25 mouse cellular contexts compared by ENCODE assay signal in genomic region chr17:43332686-43333085, GRCm38 (mm10). TPM values are rescaled to one million over a fixed set of nuclear protein-coding genes. Genes with fewer than 3 reads are reported as not detected.
A peak's percentile ranks its signal among the peaks of the same experiment; 100 is the strongest.
DNase-seq lines count a peak whose midpoint lies in the region; ATAC-seq lines count a peak whose summit lies in the region.
"Had no signal": no experiment of that assay in that cellular context is flagged by ENCODE, and none has a peak within 500 bp of the region (broad histone marks: within the 10 kb centered on the region; RNA-seq: fewer than 3 reads in every experiment).

No protein-coding gene starts in this region.

- 58% methylated on average over 5 of the region's 5 CpGs for WGBS in heart, embryonic 10.5 days
- 50% methylated on average over 5 of the region's 5 CpGs for WGBS in midbrain, embryonic 12.5 days
- 41% methylated on average over 5 of the region's 5 CpGs for WGBS in midbrain, embryonic 16.5 days

- H3K4me1 ChIP-seq in heart, embryonic 10.5 days, result peaks cover 22% of the 10 kb centered on the region
- H3K4me1 ChIP-seq in midbrain, embryonic 12.5 days, result no peaks in the 10 kb centered on the region
- no peaks in the 10 kb centered on the region for H3K4me1 ChIP-seq in midbrain, embryonic 16.5 days (ENCODE audit: control insufficient read depth, insufficient read depth, low read length)
- H3K4me1 ChIP-seq: hindbrain, embryonic 15.5 days; midbrain, embryonic 15.5 days had no signal

- peak overlapping the region; percentile 52; the same call in 1 of the 2 replicates for H3K27ac ChIP-seq in heart, embryonic 10.5 days
- no peak overlapping the region for H3K27ac ChIP-seq in midbrain, embryonic 12.5 days (replicated peaks)
- no peak overlapping the region for H3K27ac ChIP-seq in midbrain, embryonic 16.5 days (ENCODE audit: low read length)
- H3K27ac ChIP-seq: embryonic facial prominence, embryonic 12.5 days; heart, embryonic 15.5 days; hindbrain, embryonic 15.5 days; limb, embryonic 12.5 days; liver, embryonic 13.5 days; midbrain, embryonic 15.5 days; stomach, embryonic 15.5 days had no signal

- no peak for DNase-seq in heart, embryonic 10.5 days (ENCODE audit: low spot score)
- DNase-seq in heart, adult 11 months, result no peak
- DNase-seq in lung, postnatal 10 days, result peak; percentile 30
- no peak for DNase-seq in spleen, adult 18-20 months
- DNase-seq in thymus, postnatal 14 days, result no peak
- DNase-seq: adrenal gland, postnatal 25 days; cerebellum, adult 9-10 months; forebrain, postnatal 0 days; gastrocnemius, postnatal 25 days; heart, postnatal 36 days; kidney, adult 8-10 months; kidney, postnatal 10 days; liver, embryonic 13.5 days; right cerebral cortex, adult 18-20 months; right cerebral cortex, postnatal 4 days; thymus, postnatal 36 days had no signal

- H3K9ac ChIP-seq in midbrain, embryonic 12.5 days (replicated peaks), result no peak overlapping the region
- H3K9ac ChIP-seq in midbrain, embryonic 16.5 days (ENCODE audit: low read depth, low read length), result no peak overlapping the region
- H3K9ac ChIP-seq: embryonic facial prominence, embryonic 12.5 days; forebrain, postnatal 0 days; heart, embryonic 15.5 days; hindbrain, embryonic 15.5 days; limb, embryonic 12.5 days; liver, embryonic 13.5 days; midbrain, embryonic 15.5 days; stomach, embryonic 15.5 days had no signal

- 0 out of 2 replicates have a peak, but pooled peaks have one; percentile 32 for ATAC-seq in midbrain, embryonic 12.5 days (ENCODE audit: low FRiP score, low read depth)
- ATAC-seq in midbrain, embryonic 16.5 days, result no peak
- ATAC-seq: forebrain, postnatal 0 days; midbrain, embryonic 15.5 days had no signal

- H3K4me2 ChIP-seq in midbrain, embryonic 12.5 days (replicated peaks), result no peak overlapping the region
- H3K4me2 ChIP-seq in midbrain, embryonic 16.5 days (ENCODE audit: low read length), result no peak overlapping the region
- H3K4me2 ChIP-seq: embryonic facial prominence, embryonic 12.5 days; heart, embryonic 15.5 days; hindbrain, embryonic 15.5 days; limb, embryonic 12.5 days; liver, embryonic 13.5 days; midbrain, embryonic 15.5 days; stomach, embryonic 15.5 days had no signal

- no peaks in the 10 kb centered on the region for H3K9me3 ChIP-seq in heart, embryonic 10.5 days
- H3K9me3 ChIP-seq in midbrain, embryonic 12.5 days, result no peaks in the 10 kb centered on the region
- H3K9me3 ChIP-seq in midbrain, embryonic 16.5 days (replicated peaks; ENCODE audit: control insufficient read depth, low read length, poor library complexity, severe bottlenecking), result no peaks in the 10 kb centered on the region
- H3K9me3 ChIP-seq: embryonic facial prominence, embryonic 12.5 days; heart, embryonic 15.5 days; hindbrain, embryonic 15.5 days; limb, embryonic 12.5 days; liver, embryonic 13.5 days; midbrain, embryonic 15.5 days; stomach, embryonic 15.5 days had no signal

- H3K4me3 ChIP-seq in heart, embryonic 10.5 days, result no peak overlapping the region
- no peak overlapping the region for H3K4me3 ChIP-seq in midbrain, embryonic 12.5 days
- no peak overlapping the region for H3K4me3 ChIP-seq in midbrain, embryonic 16.5 days (ENCODE audit: low read depth, low read length)
- H3K4me3 ChIP-seq: embryonic facial prominence, embryonic 12.5 days; heart, embryonic 15.5 days; hindbrain, embryonic 15.5 days; limb, embryonic 12.5 days; liver, embryonic 13.5 days; midbrain, embryonic 15.5 days; myocyte; stomach, embryonic 15.5 days had no signal

- H3K36me3 ChIP-seq in heart, embryonic 10.5 days, result no peaks in the 10 kb centered on the region
- no peaks in the 10 kb centered on the region for H3K36me3 ChIP-seq in midbrain, embryonic 12.5 days
- no peaks in the 10 kb centered on the region for H3K36me3 ChIP-seq in midbrain, embryonic 16.5 days (ENCODE audit: control insufficient read depth, insufficient read depth, low read length)
- H3K36me3 ChIP-seq: embryonic facial prominence, embryonic 12.5 days; heart, embryonic 15.5 days; hindbrain, embryonic 15.5 days; limb, embryonic 12.5 days; liver, embryonic 13.5 days; midbrain, embryonic 15.5 days; stomach, embryonic 15.5 days had no signal

- no peaks in the 10 kb centered on the region for H3K27me3 ChIP-seq in heart, embryonic 10.5 days (ENCODE audit: insufficient read depth, poor library complexity, severe bottlenecking)
- H3K27me3 ChIP-seq in midbrain, embryonic 12.5 days, result no peaks in the 10 kb centered on the region
- no peaks in the 10 kb centered on the region for H3K27me3 ChIP-seq in midbrain, embryonic 16.5 days (ENCODE audit: control insufficient read depth, insufficient read depth, low read depth, low read length)
- H3K27me3 ChIP-seq: embryonic facial prominence, embryonic 12.5 days; heart, embryonic 15.5 days; hindbrain, embryonic 15.5 days; limb, embryonic 12.5 days; liver, embryonic 13.5 days; midbrain, embryonic 15.5 days; stomach, embryonic 15.5 days had no signal

RNA-seq across cellular contexts. Expression of gene Adgrf5, which starts 27.6 kb away (rescaled TPM):
- polyA plus RNA-seq in heart, embryonic 10.5 days (2016; fragmentation: Nextera tagmentation; extraction: Ambion mirVana), result 12.6 and 19.4 TPM in 2 replicates
- 9.7 and 10.6 TPM in 2 replicates for polyA plus RNA-seq in midbrain, embryonic 12.5 days (2016; fragmentation: Nextera tagmentation; extraction: Ambion mirVana)
- polyA plus RNA-seq in midbrain, embryonic 16.5 days (2015; fragmentation: Nextera tagmentation; extraction: Ambion mirVana), result 8.4 and 9.1 TPM in 2 replicates
